Mouse (Mus musculus): ENCODE measurements around the gene Zfp366. TPM values are rescaled to one million over a fixed set of nuclear protein-coding genes. Genes with fewer than 3 reads are reported as not detected.

Zfp366 gene
- 0.14 and 0.21 TPM in 2 replicates for polyA plus RNA-seq (2015; fragmentation: Nextera tagmentation; extraction: Ambion mirVana)

GRCm38 (mm10) chr13:99184155-99184886, at the start of gene Zfp366:
Gene Zfp366 (plus strand): TSS chr13:99184823.
- Histone ChIP-seq H3K9ac (no peak within 1 kb of the TSS), H3K9me3 (replicated peaks) (no peaks in the 10 kb centered on the region), H3K4me2 (peak within 1 kb of the TSS; percentile 13; the same call in 1 of the 2 replicates), H3K27me3 (no peaks in the 10 kb centered on the region), H3K4me1 (replicated peaks) (no peaks in the 10 kb centered on the region), H3K27ac (replicated peaks) (no peak within 1 kb of the TSS; the same call in 1 of the 2 replicates), H3K4me3 (replicated peaks) (peak within 1 kb of the TSS; percentile 15), H3K36me3 (replicated peaks) (no peaks in the 10 kb centered on the region)
- 16% methylated on average over 11 of the region's 11 CpGs for WGBS (ENCODE audit: insufficient replicate concordance)
- ATAC-seq (ENCODE audit: insufficient read depth) = no peak

DNA sequence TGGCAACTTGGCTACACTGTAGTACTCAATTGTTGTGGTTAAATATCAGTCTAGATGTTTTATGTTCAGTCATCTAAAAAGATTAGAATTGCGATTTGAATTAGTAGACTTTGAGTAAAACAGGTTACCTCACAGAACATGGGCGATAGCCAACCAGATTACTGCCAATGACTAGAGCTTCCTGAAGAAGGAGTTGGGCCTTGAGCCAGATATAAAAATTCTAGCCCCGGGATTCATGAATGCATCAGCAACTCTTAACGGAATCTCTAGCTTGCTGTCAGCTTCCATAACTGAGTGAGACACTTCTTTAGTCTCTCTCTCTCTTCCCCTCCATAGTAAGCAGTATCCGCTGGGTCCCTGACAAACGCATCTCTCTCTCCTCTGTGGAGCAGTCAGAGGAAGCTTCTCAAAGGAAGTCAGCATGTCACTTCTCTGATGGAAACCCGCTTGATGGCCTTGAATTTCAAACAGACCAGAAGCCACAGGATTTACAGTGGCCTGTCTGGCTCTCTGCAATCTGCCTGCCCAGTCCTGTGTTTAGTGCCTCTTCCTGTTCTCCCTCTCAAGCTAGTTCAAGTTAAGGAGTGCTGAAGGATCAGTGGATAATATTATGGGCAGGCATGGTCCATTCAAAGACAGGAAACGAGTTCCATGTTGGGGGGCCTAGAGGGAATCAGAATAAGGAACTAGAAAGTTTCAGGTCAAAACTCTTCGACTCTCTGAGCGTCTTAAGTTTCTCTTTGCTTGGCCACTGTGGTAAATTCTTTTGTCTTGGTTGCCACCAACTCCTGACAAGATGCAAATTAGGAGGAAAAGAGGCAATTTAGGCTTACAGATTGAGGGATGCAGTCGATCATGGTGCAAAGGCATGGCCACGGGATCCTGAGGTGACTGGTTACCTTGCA, 46.0 kb upstream of the Zfp366 start:
- 59% methylated on average over 12 of the region's 12 CpGs for WGBS (ENCODE audit: insufficient replicate concordance)
- 0 out of 2 replicates have a peak, but pooled peaks cover 4% of the 10 kb centered on the region for H3K27me3 ChIP-seq

GRCm38 (mm10) chr13:99146355-99146871, 38.2 kb upstream of the Zfp366 start:
- 56% methylated on average over 13 of the region's 13 CpGs for WGBS (ENCODE audit: insufficient replicate concordance)
- no peaks in the 10 kb centered on the region for H3K36me3 ChIP-seq (replicated peaks)
- H3K4me2 ChIP-seq = no peak overlapping the region
- H3K27me3 ChIP-seq = peaks cover 8% of the 10 kb centered on the region; the same call in 1 of the 2 replicates
- H3K9ac ChIP-seq = no peak overlapping the region
- H3K4me3 ChIP-seq (replicated peaks) = no peak overlapping the region
- no peak for ATAC-seq (ENCODE audit: insufficient read depth)
- H3K4me1 ChIP-seq (replicated peaks) = no peaks in the 10 kb centered on the region
- H3K9me3 ChIP-seq (replicated peaks) = no peaks in the 10 kb centered on the region
- H3K27ac ChIP-seq (replicated peaks) = no peak overlapping the region

More for the DNA sequence above, 46.0 kb upstream of the Zfp366 start:
- no peaks in the 10 kb centered on the region for H3K4me1 ChIP-seq (replicated peaks)
- H3K9ac ChIP-seq = no peak overlapping the region
- no peaks in the 10 kb centered on the region for H3K36me3 ChIP-seq (replicated peaks)
- no peak overlapping the region for H3K27ac ChIP-seq (replicated peaks)
- no peak overlapping the region for H3K4me2 ChIP-seq
- H3K4me3 ChIP-seq (replicated peaks) = no peak overlapping the region
- no peak for ATAC-seq (ENCODE audit: insufficient read depth)
- no peaks in the 10 kb centered on the region for H3K9me3 ChIP-seq (replicated peaks)

DNA sequence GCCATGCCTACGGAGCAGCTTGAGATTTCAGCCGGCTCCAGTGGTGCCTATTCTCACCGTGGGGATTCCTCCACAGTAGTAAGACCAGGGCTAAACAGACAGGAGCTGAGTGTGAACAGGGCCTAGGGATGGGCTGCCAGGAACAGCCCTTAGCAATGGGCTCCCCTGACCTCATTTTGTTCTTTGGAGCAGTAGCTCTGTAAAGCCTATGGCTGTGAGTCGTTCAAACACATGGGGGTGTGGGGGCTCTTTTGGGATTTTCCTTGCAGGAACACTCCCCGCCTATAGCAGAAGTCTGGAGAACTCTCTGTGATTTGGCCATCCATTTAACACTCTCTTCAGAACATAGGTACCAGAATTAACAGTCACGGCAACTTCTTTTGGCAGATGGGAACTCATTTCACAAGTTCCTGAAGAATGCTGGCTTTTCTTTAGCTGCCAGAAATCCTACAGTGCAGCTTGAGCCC, 36.9 kb upstream of the Zfp366 start:
- no peaks in the 10 kb centered on the region for H3K9me3 ChIP-seq (replicated peaks)
- H3K4me1 ChIP-seq (replicated peaks) = no peaks in the 10 kb centered on the region
- H3K36me3 ChIP-seq (replicated peaks) = no peaks in the 10 kb centered on the region
- no peak overlapping the region for H3K9ac ChIP-seq
- H3K27ac ChIP-seq (replicated peaks) = no peak overlapping the region
- peaks cover 17% of the 10 kb centered on the region for H3K27me3 ChIP-seq
- no peak overlapping the region for H3K4me2 ChIP-seq
- WGBS (ENCODE audit: insufficient replicate concordance) = 52% methylated on average over 6 of the region's 6 CpGs
- no peak overlapping the region for H3K4me3 ChIP-seq (replicated peaks)
- no peak for ATAC-seq (ENCODE audit: insufficient read depth)

- H3K27ac ChIP-seq (replicated peaks) = no peak overlapping the region
- WGBS (ENCODE audit: insufficient replicate concordance) = 69% methylated on average over 14 of the region's 14 CpGs
Measured at GRCm38 (mm10) chr13:99149551-99150305, 34.9 kb upstream of the Zfp366 start.

GRCm38 (mm10) chr13:99150626-99151025, 34.0 kb upstream of the Zfp366 start:
- no peaks in the 10 kb centered on the region for H3K36me3 ChIP-seq (replicated peaks)
- H3K4me2 ChIP-seq = no peak overlapping the region
- no peaks in the 10 kb centered on the region for H3K4me1 ChIP-seq (replicated peaks)
- WGBS (ENCODE audit: insufficient replicate concordance) = 63% methylated on average over 6 of the region's 6 CpGs
- H3K9ac ChIP-seq = no peak overlapping the region
- ATAC-seq (ENCODE audit: insufficient read depth) = no peak
- no peak overlapping the region for H3K27ac ChIP-seq (replicated peaks)
- peaks cover 23% of the 10 kb centered on the region for H3K27me3 ChIP-seq
- no peaks in the 10 kb centered on the region for H3K9me3 ChIP-seq (replicated peaks)
- H3K4me3 ChIP-seq (replicated peaks) = no peak overlapping the region

More at GRCm38 (mm10) chr13:99149551-99150305, 34.9 kb upstream of the Zfp366 start:
- no peaks in the 10 kb centered on the region for H3K4me1 ChIP-seq (replicated peaks)
- no peak for ATAC-seq (ENCODE audit: insufficient read depth)
- H3K27me3 ChIP-seq = peaks cover 23% of the 10 kb centered on the region
- H3K9ac ChIP-seq = no peak overlapping the region
- H3K4me2 ChIP-seq = no peak overlapping the region
- H3K4me3 ChIP-seq (replicated peaks) = no peak overlapping the region
- H3K9me3 ChIP-seq (replicated peaks) = no peaks in the 10 kb centered on the region
- H3K36me3 ChIP-seq (replicated peaks) = no peaks in the 10 kb centered on the region

DNA sequence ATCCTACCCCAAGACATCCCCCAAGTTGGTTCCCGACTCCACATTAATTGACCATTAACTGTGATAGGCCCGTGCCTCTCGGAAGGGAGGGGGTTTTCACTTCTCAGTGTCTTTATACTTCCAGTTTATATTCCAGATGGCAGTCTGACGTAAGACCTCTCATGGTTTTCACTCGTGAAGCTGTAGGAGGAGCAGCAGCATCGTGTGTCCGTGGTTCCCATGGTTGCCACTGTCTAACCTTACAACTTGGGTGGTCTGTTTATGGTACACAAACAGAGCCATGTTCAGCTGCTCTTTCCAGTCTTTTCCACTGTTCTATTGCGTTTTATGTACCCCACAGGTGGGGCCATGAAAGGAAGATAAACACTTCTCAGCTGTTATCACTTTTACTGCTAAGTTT, 33.5 kb upstream of the Zfp366 start:
- Histone ChIP-seq H3K4me2 (no peak overlapping the region), H3K27ac (replicated peaks) (no peak overlapping the region), H3K27me3 (peaks cover 23% of the 10 kb centered on the region), H3K9me3 (replicated peaks) (no peaks in the 10 kb centered on the region), H3K36me3 (replicated peaks) (no peaks in the 10 kb centered on the region), H3K4me1 (replicated peaks) (no peaks in the 10 kb centered on the region), H3K9ac (no peak overlapping the region), H3K4me3 (replicated peaks) (no peak overlapping the region)
- ATAC-seq (ENCODE audit: insufficient read depth) = no peak
- WGBS (ENCODE audit: insufficient replicate concordance) = 51% methylated on average over 8 of the region's 8 CpGs

DNA sequence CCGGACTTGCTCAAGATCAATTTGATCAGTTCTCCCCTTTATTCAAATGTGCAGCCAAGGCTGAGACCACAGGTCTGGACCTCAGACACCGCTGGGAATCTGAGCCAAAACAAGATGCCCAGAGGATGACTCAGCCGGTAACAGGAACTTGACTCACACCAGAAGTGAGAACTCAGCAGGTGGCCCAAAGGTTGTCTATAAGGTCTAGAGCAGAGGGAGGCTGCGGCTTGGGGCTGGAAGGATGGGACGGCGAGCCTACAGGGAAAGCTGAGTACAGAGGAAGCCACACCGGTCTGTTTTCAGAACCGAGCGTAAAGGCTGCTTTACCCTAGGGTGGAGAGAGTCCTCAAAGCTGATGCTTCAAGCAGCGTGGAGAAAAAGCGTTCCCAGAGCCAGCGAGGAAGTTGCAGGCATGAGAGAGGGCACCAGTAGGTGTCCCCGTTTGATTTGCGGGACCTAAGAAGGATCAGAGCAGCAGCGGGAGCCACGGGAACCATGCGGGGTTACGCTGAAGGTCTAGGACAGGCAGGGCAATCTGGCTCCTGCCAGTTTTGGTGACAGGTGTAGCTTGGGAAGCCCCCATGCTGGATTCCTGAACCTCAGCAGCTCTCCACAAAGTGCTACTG, 32.2 kb upstream of the Zfp366 start:
- no peak for ATAC-seq (ENCODE audit: insufficient read depth)
- H3K4me3 ChIP-seq (replicated peaks) = no peak overlapping the region
- WGBS (ENCODE audit: insufficient replicate concordance) = 8% methylated on average over 18 of the region's 18 CpGs
- H3K27ac ChIP-seq (replicated peaks) = no peak overlapping the region
- no peaks in the 10 kb centered on the region for H3K36me3 ChIP-seq (replicated peaks)
- peaks cover 23% of the 10 kb centered on the region for H3K27me3 ChIP-seq
- 0 out of 2 replicates have a peak overlapping the region, but pooled peaks have one; percentile 7 for H3K4me2 ChIP-seq
- H3K9me3 ChIP-seq (replicated peaks) = no peaks in the 10 kb centered on the region
- H3K9ac ChIP-seq = no peak overlapping the region
- H3K4me1 ChIP-seq (replicated peaks) = no peaks in the 10 kb centered on the region

GRCm38 (mm10) chr13:99157709-99158108, 26.9 kb upstream of the Zfp366 start:
- H3K4me3 ChIP-seq (replicated peaks) = no peak overlapping the region
- no peak for ATAC-seq (ENCODE audit: insufficient read depth)
- H3K9ac ChIP-seq = no peak overlapping the region
- no peaks in the 10 kb centered on the region for H3K36me3 ChIP-seq (replicated peaks)
- 68% methylated on average over 2 of the region's 2 CpGs for WGBS (ENCODE audit: insufficient replicate concordance)
- H3K4me2 ChIP-seq = no peak overlapping the region
- no peaks in the 10 kb centered on the region for H3K9me3 ChIP-seq (replicated peaks)
- no peaks in the 10 kb centered on the region for H3K4me1 ChIP-seq (replicated peaks)
- H3K27ac ChIP-seq (replicated peaks) = no peak overlapping the region
- peaks cover 10% of the 10 kb centered on the region for H3K27me3 ChIP-seq

GRCm38 (mm10) chr13:99158773-99159172, 25.9 kb upstream of the Zfp366 start:
- no peaks in the 10 kb centered on the region for H3K9me3 ChIP-seq (replicated peaks)
- no peak overlapping the region for H3K9ac ChIP-seq
- no peaks in the 10 kb centered on the region for H3K36me3 ChIP-seq (replicated peaks)
- H3K27ac ChIP-seq (replicated peaks) = no peak overlapping the region
- H3K4me3 ChIP-seq (replicated peaks) = no peak overlapping the region
- H3K27me3 ChIP-seq = no peaks in the 10 kb centered on the region
- no peaks in the 10 kb centered on the region for H3K4me1 ChIP-seq (replicated peaks)
- ATAC-seq (ENCODE audit: insufficient read depth) = no peak
- H3K4me2 ChIP-seq = no peak overlapping the region
- WGBS (ENCODE audit: insufficient replicate concordance) = 52% methylated on average over 3 of the region's 3 CpGs

Measured in liver, embryonic 15.5 days (tissue).